Mouse (Mus musculus): ENCODE data around the gene Pcbd1. TPM values are rescaled to one million over a fixed set of nuclear protein-coding genes. Genes with fewer than 3 reads are reported as not detected.

The Pcbd1 gene
- under 1 TPM; 0.39 to 0.95 TPM for total RNA-seq (2021)

DNA sequence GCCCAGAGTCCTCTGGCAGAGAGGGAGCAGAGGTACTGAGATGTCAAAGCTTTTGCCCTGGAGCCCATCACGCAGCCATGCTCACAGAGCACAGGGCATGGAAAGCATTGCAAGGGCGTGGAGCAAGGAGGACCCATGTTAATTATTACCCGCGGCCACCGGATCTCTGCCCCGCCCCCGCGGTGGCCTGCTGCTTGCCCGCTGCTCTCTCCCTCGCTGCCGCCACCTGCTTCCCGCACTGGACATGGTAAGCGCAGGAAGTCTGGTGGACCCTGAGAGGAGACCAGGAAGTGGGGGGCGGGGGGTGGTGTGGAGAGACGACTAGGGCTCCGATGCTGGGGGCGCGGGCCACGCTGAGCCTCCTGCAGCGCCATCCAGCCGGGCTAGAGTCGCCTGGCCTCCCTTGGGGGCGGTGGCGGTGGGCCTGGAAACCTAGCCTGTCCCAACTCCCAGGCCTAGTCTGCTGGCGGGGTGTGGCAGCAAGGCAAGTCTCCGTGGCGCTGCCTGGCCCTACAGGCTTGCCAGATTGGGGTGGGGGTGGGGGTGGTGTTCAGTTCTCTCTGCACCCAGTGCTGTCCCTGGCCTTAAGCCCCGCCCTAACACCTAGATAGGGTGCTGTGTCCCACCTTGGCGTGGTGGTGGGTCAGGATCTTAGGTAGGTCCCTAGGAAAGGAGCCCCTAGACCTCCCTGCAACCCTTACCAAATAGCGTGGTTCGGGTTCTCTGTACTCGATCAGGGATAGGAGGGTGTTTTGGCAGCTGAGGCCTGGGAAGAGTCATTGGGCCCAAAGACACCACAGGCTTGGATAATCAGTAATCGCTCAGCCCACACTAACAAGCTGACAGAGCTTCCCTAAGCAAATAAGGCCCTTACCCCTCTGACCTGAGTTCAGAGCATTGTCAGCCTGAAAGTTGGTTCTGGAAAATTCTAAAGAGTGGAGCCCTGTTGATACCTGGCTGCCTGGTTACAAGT is at the start of gene Pcbd1:
TSS of gene Pcbd1 (plus strand) at position 162 of the 973 bp plus-strand sequence.
- DNase-seq: no peak
- intact Hi-C loops (cut with DNase I): no loop called here

DNA sequence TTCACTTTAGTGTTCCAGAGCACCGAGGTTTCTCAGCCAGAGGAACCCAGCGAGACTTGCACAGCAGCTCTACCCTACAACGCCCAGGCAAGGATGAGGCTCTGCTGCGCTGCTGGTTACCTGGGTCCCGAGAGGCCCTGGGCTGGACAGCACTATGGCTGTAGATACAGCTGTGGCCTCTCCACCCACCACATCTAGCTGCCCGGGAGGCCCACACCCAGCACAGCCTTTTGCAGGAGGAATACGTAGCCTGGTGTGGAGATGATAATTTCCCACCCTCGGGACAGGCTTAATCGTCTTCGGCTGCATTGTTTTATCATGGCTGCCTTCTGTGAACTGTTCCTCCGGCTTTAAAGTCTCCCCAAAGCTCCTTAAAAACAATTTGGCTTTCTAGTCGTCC is 49.5 kb upstream of the Pcbd1 start:
- no peak for DNase-seq
- intact Hi-C loops (cut with DNase I): no loop called here

DNA sequence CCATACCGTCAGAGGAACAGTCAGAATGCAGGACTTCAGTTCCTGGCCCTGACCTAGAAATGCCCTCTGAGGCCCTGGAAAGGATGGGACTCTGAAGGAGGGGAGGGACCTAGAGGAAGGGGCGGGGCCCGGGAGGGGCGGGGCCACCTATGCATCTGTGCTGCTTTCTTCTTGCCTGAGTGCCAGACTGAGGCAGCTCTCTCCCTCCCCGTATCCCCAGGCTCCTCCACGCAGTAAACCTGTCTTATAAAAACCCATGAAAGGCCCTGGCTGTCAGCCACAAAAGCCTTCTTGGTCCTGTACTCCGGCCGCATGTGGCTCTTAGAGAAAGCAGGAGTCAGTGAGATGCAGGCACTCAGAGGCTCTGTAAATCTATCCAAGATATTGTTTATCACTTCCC is 44.0 kb upstream of the Pcbd1 start:
- no peak for DNase-seq
- intact Hi-C loops (cut with DNase I): no loop called here

DNA sequence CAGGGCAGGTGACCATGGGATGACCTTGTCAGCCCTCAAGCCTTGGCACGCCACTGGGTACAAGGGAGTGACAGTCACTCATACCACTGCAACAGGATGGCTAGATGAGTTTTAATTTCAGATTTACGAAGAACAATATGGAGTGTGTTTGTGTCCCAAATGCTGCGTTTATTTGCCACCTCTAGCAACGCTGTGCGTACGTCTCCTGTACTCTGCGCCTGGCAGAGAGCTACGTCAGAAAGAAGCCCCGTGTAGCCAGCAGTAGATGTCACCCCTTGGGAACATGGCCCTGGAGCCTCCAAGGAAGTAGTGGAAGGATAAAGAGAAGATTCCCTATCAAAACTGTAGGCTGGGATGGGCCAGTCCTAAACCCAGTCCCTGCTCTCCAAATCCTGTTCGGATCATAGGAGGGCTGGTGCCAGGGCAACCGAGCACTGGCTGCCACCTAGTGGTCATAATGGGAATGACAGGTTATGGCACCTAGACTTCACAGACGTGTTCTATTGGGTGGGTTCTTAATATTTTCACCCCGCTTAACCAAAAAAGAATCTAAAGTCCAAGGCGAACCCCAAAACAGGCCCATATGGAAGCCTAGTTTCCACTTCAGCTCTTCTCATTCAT is 37.0 kb upstream of the Pcbd1 start:
- DNase-seq: peak; percentile 70 to 78
- intact Hi-C loops (cut with DNase I): loop anchor here (1.0 to 2.0 kb wide), 2 partner anchors 217 to 273 kb away; no protein-coding TSS in a partner anchor

DNA sequence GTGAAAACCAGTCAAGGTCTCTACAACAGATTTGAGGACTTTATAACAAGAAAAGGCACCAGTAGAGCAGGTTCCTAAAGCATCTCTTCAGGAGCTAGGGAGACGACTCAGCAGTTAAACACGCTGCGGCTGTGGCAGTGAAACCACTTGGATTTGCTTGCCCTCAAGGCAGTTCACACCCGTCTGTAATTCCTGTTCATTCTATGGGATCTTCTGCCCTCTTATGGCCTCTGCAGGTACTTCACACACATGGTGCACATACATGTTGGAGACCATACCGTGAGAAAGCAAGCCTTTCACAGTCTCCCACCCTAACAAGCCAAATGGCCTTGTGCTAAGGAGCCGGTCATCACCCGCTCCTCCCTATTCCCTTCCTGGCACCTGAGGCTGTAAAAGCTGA is 32.5 kb upstream of the Pcbd1 start:
- no peak for DNase-seq
- intact Hi-C loops (cut with DNase I): no loop called here

DNA sequence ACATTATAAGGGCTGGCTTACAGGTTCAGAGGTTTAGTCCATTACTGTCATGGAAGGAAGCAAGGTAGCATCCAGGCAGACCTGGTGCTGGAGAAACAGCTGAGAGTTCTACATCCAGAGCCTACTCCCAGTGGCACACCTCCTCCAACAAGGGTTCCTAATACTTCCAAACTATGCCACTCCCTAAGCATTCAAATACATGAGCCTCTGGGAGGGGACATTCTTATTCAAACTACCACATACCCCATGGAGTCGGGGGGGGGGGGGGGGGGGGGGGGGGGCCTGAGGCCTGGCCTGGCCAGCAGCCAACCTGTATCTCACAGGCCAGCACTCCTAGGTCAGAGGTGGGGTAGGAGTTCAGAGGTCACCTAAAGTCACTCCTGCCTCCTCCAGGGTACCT is 30.0 kb upstream of the Pcbd1 start:
- DNase-seq: no peak
- intact Hi-C loops (cut with DNase I): no loop called here

DNA sequence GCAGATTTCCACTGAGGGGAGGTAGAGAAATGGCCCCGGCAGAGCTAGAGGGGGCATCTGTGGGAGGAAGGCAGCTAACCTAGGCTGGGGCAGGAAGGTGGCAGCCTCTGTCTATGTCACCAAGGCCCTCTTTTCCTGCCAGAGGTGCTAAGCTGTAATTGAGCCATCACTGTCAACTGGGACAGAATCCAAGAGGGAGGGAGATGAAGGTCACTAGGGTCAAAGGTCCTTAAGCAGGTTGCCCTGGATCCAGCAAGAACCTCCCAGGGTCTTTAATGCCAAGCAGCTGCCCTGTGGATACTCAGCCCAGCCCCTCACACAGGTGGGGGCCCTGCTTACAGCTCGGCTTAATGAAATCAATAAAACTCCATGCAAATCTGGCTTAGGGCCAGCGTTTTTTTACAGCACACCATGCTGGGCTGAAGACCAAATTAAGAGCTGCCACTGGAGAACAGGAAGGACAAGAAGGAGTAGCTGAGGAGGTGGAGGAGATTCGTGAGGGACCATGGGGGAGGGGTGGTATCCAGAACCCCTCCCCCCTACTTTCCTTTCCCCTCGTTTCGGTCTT is 29.5 kb upstream of the Pcbd1 start:
- DNase-seq: no peak
- intact Hi-C loops (cut with DNase I): loop anchor here (10.0 kb wide), 1 partner anchor 645 kb away; no protein-coding TSS in a partner anchor

DNA sequence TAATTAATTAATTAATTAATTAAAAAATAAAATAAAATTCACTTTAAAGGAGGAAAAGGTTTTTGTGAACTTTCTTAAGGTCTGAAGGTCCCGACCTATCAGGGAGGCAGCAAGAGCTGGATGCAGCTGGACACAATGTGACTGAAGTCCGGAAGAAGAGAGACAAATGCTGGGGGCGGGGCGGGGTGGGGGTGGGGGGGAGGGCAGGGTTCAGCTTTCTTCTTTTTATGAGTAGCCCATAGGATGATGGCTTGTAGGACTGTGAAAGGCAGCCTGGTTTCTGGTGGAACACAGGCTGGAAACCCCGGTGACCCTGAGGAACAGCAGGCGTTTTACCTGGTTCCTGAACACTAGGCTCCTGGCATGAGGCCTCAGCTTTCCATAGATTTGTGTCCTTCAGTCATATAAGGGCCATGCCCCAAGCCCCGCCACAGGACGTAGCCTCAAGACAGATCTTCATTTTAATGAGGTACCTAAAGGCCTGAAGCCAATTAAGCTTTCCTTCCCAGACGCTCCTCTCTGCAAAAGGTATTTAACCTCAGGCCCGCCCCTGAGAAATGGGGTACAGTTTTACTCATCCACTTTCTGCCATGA is 25.8 kb upstream of the Pcbd1 start:
- DNase-seq: no peak
- intact Hi-C loops (cut with DNase I): loop anchor here (10.0 kb wide), 1 partner anchor 649 kb away; no protein-coding TSS in a partner anchor

DNA sequence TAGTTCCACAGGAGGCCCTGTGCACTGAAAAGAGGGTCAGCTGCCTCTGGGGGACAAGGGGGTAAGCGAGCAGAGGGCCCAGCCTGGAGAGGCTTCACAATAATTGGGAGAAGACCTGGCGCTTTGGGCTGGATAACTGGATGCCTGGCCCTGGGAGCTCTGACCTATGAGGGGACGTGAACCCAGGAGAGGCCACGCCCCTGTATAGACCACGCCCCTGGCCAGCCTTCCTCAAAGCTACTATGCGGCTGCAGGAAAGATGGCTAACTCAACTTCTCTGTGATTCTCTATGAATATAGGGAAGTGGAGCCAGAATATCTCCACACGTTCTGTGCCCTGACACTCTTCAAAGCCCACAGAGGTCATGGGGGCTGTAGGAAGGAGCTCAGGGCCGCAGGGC is 24.5 kb upstream of the Pcbd1 start:
- intact Hi-C loops (cut with DNase I): loop anchor here (10.0 kb wide), 1 partner anchor 650 kb away; no protein-coding TSS in a partner anchor
- DNase-seq: no peak

DNA sequence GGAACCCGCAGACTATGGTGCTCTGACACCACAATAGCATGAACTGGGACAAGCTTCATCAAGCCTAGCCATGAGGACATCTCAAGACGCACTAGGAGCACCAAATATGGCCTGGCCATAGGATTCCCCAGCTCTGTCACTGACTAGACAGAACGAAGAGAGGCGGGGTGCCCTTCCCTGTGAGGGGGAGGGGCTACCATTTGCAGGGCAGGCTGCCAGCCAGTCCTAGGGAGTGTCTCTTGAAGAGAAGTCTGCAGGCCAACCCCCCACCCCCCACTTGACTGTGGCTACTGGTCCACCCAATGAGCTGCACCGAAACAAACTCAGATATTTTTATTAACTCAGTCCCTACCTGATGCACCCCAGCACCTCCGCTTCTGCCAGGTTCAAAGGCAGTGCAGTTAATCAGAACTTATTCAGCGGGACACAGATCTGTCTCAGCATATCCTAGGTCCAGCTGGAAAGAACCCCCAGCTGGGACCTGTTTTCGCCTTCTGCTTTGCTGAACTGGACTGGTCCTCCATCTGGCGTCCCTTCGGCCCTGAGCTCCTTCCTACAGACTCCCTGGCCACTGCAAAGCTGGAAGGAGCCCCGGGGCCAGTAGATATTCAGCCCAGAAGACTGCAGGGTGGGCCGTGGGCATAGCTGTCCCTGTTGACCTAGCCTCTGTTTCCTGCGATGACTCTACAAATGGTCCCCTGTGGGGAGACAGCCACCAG is 23.7 kb upstream of the Pcbd1 start:
- no peak for DNase-seq

DNA sequence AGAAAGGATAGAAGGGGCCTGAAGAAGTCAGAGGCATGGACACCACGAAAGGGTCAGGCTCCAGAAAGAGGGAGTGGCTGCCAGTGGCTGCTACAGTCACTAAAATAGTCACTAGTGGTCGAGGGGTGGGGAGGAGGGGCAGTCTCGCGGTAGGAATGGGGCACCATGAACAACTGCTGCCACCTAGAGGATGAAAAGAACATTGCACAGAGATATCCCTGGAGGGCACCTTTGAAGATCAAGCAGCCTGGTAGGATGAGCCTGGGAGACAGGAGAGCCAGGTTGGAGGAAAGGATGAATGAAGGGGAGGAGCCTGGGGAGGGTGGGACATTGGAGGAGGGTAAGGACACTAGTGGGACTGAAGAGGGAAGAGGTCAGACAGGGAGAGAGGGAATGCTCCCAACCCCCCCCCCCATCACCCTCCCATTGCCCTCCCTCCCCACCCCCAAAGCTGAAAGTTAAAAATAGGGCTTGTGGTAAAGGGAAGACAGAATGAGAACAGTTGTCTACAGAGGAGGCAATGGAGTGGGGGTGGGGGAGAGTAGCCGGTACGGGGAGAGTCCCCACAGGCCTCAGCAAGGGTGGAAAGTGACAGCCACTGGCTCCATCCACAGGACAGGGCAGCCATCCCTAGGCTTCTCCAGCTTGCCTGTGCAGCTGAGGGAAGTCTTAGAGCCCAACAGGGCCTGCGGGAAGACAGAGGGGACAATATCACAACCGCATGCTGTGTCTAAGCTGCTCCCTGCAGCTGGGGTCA is 20.5 kb upstream of the Pcbd1 start:
- DNase-seq: peak; percentile 35 to 53
- intact Hi-C loops (cut with DNase I): loop anchor here (10.0 kb wide), 1 partner anchor 654 kb away; no protein-coding TSS in a partner anchor

More for the DNA sequence above, 23.7 kb upstream of the Pcbd1 start:
- intact Hi-C loops (cut with DNase I): loop anchor here (10.0 kb wide), 1 partner anchor 651 kb away; no protein-coding TSS in a partner anchor

DNA sequence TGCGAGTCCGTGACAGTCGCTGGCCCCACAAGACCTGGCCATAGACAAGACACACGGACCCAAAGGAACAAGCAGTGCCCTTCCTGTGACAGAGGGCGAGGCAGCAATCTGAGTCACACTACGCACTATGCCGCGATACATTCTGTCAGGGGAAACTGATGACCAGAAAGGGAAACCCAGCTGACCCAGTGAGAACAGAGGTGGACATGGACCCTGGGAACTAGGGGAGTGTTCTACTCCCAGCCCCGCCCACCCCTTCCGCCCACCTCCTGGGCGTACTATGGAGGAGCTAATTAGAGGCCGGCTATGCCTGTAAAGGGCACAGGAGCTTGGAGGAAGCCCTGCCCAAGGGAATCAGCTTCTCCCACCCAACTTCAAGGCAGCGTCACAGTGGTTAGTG is 19.9 kb upstream of the Pcbd1 start:
- intact Hi-C loops (cut with DNase I): loop anchor here (10.0 kb wide), 1 partner anchor 654 kb away; no protein-coding TSS in a partner anchor

DNA sequence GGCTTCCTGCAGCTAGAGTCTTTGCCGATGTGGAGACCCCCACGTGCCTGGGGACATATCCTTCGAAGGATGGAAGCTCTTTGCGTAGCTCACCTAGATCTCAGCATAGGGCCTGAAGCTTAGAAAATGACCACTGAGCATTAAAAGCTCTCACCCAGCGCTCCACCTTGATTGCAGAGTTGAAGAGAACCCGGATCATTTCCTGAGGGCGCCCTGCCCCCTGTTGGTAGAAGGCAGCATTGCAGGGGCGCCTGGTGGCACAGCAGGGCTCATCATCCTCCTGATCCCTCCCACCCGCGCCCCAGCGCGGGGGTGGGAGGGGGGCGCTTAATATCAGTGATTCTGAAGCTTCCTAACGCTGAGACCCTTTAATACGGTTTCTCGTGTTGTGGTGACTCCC is 16.8 kb upstream of the Pcbd1 start:
- DNase-seq: peak; percentile 46 to 68
- intact Hi-C loops (cut with DNase I): loop anchor here (2.0 kb wide), 1 partner anchor 294 kb away; no protein-coding TSS in a partner anchor

More for the DNA sequence above, 19.9 kb upstream of the Pcbd1 start:
- no peak for DNase-seq

DNA sequence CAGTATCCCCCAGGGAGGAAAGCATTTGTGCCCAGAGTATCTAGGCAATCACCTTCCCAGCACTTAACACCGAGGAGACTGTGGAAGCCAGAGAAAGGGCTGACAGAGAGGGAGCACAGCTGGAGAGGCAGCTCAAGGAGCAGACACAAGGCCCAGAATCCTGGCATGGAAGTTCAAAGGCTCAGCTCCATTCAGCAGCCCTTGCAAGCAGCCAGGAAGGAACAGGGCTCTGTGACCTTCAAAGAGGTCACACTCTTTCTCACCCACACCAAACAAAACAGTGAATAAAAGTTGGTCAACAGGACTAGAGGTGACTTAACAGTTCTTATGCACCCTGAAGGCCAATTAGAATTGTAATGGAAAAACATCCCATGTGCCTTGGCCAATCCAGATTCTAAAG is 14.5 kb upstream of the Pcbd1 start:
- no peak for DNase-seq
- intact Hi-C loops (cut with DNase I): no loop called here

DNA sequence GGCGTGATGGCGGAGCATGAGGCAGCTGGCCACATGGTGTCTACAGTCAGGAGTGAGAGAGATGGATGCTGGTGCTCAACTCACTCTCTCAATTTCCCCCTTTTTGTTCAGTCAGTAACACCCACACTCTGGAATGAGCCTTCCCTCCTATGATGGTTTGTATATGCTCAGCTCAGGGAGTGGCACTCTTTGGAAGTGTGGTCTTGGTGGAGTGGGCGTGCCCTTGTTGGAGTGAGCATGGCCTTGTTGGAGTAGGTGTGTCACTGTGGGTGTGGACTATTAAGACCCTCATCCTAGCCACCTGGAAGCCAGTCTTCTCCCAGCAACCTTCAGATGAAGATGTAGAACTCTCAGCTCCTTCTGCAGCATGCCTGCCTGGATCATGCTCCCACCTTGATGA is 13.5 kb upstream of the Pcbd1 start:
- intact Hi-C loops (cut with DNase I): no loop called here
- no peak for DNase-seq

DNA sequence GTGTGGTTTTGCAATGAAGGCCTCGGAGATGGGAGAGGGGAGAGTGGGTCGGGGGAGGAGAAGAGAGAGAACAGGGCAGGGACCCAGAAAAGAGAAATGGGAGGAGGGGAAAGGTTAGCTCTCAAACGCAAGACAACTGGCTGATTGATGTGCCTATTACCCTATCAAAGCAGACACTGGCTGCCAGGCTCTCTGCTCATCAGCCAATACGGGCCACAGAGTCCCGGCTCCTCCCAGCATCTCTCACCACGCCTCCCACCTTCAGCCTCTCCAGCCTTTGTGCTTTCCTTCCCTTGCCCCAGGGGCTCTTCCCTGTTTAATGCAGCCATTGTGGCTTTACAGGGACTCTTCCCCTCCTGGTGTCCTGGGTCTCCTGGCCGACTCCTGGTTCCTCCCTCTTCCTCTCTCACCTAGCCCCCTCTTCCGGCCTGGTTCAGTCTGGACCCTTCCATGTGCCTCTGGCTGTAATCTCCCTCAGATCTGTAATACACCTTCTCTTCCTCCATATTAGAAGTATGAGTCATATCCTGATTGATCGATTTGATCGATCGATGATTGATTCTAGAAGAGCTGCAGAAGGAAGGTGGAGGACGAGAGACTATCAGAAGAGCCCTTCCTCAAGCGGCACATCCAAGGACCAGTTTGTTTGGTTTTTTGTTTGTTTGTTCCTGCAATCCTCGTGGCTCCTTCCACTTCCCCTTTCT is 8.8 kb upstream of the Pcbd1 start:
- intact Hi-C loops (cut with DNase I): no loop called here
- DNase-seq: peak; percentile 17 to 24

DNA sequence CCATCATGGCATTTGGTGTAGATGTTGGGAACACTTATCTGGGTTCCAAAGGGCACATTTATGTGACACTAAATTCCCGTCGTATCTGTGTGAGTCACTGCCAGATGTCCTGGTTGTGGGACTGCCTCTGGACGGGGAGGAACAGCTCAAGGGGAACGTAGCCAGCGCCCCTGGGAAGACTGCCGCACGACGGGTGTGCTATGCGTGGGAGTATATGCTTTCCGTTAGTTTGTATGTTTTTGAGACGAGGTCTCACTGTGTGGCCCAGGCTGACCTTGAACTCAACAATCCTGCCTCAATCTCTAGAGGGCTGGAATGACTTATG is 8.2 kb upstream of the Pcbd1 start:
- intact Hi-C loops (cut with DNase I): no loop called here
- no peak for DNase-seq

DNA sequence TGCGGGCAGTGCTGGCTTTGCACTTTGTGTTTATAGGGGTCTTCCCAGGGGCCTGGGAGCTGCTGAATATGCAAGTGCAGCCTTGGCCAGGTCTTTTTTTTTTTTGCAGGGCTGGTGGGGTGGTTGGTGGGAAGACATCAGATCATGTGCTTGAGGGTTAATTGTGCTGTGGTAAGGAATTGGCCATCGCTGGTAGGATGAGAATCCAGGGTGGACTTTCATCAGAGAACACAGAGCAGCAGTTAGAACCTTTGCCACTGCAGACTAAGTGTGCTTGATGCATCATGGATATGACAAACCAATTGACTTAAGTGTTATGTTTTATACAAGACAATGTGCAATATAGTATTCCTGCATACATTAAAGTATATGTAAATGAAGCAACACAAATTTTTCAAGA is 3.8 kb upstream of the Pcbd1 start:
- DNase-seq: no peak
- intact Hi-C loops (cut with DNase I): no loop called here

DNA sequence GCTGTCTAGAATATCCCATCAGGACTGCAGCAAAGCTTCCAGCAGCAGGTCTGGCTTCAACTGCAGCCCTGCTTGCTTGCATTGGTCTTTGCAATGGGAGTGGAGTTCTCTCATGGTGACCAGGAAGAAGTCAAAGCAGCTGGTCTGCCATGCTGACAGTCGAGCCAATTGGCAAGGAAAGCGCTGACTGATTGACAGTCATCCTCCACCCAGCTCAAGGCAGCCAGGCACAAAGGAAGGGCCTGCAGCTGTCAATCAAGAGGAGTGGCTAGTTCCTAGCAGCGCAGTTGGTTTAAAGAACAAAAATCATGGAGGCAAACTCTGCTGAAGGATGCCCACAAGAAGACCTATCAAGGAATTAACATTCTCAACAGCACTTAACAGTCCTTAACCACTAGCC is 2.6 kb upstream of the Pcbd1 start:
- DNase-seq: no peak
- intact Hi-C loops (cut with DNase I): no loop called here
